Mouse (Mus musculus) heart, postnatal 25 days (tissue): ENCODE measurements around the gene Pigq. TPM values are rescaled to one million over a fixed set of nuclear protein-coding genes. Genes with fewer than 3 reads are reported as not detected.

Source experiments
- DNase-seq: peaks from one replicate; pipeline ENCODE4 v3.0.0; 2022; ENCODE audit warnings: low spot score
- intact Hi-C: fragments of 180-260 bp; cut with DNase I; formaldehyde crosslinking; loops from one replicate; pipeline ENCODE4 v1.15.1; 2025
- total RNA-seq, 2 experiments: library from RNA; stranded (reverse); gene quantifications; 2 replicates each; pipeline ENCODE4 v1.2.3; 2021

Gene Pigq
- total RNA-seq, 2 experiments from 2014 or later = 49.0 to 55.6 TPM

- intact Hi-C loops = loop anchor here (5.0 to 10.0 kb wide), 2 partner anchors 45 to 48 kb away; partner anchors contain the start of gene Capn15
- no peak for DNase-seq
These were observed 2.1 kb downstream of the Pigq start for GRCm38 (mm10) chr17:25942597-25943151.

DNA sequence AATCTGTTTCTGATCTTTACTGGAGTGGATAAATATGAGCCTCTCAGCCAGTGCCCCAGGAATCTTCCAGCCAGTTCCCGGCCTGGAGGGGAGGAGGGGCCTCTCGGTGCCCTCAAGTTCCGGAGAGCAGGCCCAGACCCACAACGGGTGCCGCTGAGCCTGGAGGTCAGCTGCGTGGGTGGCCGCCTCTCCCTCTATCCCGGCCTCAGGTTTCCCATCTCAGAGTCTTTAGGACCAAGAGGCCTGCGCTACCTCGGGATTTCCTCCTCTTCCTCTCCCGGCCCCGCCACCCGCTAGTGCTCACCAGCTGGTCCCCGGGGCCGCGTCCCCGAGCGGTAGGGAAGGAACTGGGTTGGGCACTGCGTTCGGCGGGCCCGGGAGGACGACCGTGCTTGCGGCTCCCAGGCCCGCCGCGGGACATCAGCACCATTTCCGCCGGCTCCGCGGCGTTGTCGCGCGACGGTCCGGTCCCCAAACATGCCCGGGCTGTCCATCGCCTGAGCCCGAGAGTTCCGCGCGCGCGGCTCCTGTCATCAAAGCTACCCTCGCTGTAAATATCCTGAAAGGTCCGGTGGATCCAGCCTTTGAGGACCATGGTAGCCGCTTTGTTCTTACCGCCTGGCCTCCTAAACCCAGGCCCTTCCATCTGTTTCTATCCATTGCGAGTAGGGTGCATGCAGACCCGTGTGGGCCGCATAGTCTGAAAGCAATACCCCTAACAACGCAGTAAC lies 3.1 kb downstream of the Pigq start:
- intact Hi-C loops = loop anchor here (2.0 to 10.0 kb wide), 3 partner anchors 17 to 47 kb away; partner anchors contain the start of gene Capn15
- peak; percentile 35 for DNase-seq

- intact Hi-C loops = no loop called here
These were observed 10.2 kb downstream of the Pigq start for GRCm38 (mm10) chr17:25934526-25934925.

GRCm38 (mm10) chr17:25925348-25925747 lies 19.4 kb downstream of the Pigq start:
- intact Hi-C loops = loop anchor here (2.0 kb wide), 1 partner anchor 15 kb away; no protein-coding TSS in a partner anchor
- DNase-seq = peak; percentile 26

More at GRCm38 (mm10) chr17:25934526-25934925, 10.2 kb downstream of the Pigq start:
- no peak for DNase-seq

GRCm38 (mm10) chr17:25922120-25922519 lies 22.6 kb downstream of the Pigq start:
- no peak for DNase-seq
- intact Hi-C loops = loop anchor here (2.0 kb wide), 1 partner anchor 61 kb away; no protein-coding TSS in a partner anchor

- peak; percentile 100 for DNase-seq
- intact Hi-C loops = no loop called here
These were observed 24.7 kb downstream of the Pigq start for GRCm38 (mm10) chr17:25919786-25920642.

DNA sequence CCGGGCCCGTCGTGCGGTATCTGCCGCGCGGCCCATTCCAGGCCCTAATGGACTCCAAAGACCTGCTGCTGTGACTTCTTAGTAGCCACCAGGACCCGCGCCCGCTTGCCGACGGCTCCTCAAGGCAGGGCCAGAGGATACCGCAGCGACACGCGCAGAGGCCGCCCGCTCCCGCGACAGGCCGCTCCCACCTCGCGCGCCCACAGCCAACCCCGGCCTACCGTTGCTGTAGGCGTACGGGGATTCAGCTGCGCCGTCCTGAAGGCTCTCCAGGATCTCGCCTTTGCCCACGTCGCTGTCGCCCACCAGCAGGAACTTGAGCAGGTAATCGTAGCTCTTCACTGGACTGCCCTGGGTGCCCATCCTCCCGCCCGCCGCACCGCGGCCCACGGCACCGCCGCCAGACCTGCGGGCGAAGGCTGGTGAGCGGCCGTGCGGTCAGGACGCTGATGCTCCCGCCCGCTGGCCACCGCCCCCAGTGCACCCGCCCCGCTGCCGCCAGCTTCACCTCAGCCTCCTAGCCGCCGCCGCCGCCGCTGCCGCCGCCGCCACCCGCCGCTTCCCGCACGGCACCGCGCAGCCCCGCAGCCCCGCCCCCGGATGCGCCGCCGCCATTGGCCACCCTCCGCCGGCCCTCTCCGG lies 25.5 kb downstream of the Pigq start, which contains the start of gene Rab40c:
Gene Rab40c (minus strand): TSS at position 584 of the 642 bp plus-strand sequence.
- DNase-seq = no peak
- intact Hi-C loops = no loop called here

GRCm38 (mm10) chr17:25918037-25918750 lies 26.5 kb downstream of the Pigq start:
- intact Hi-C loops = no loop called here
- DNase-seq = no peak

DNA sequence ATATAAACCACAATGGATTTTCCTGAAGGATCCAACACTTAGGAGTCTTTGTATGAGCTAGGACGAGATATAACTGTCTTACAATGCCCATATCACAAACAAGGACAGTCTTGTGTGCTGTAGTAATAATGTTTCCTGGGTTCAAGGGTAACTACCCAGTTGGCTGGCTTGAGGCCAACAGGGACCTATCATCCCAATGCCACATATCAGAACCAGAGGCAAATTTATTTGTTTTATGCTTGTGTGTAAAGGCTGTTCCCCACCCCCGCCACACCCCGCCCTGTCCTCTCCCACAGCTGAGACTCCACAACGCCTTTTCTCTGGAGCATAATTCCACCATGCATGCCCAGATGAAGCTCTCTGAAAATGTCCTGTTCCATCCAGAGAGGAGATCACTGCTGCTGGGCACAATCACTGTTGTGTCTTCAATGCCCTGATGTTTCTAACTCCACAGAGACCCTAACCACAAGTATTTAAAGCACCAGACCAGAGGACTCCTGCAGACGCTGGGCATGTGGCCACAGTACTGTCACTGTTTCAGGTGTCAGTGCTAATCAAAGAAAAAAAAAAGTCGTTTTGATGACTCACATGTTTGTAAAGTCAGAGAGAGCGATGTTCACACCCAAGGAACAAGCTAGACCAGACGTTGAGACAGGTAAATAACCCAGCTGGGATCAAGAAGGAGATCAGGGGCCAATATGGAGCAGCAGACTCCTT lies 27.6 kb downstream of the Pigq start:
- intact Hi-C loops = no loop called here
- DNase-seq = no peak

GRCm38 (mm10) chr17:25914295-25914694 lies 30.4 kb downstream of the Pigq start:
- intact Hi-C loops = no loop called here
- no peak for DNase-seq

DNA sequence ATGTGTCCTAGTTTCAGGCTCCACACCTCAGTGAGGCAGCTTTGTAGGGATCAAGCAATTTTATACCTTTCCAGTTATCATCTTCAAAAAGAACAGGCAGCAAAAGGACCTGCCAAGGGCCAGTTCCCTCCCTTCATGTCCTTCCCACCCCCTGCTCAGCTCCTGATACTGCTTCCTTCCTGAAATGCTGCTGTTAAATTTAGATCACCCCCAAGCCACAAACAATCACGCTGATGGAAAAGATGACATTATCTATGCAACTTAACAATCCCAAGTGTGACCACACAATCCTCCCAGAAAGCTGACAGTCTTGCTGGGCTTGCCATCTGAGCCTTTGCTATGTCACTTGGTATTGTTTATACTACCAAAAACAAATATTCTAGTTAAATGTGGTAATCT lies 30.9 kb downstream of the Pigq start:
- intact Hi-C loops = loop anchor here (2.0 kb wide), 1 partner anchor 19 kb away; no protein-coding TSS in a partner anchor
- no peak for DNase-seq

DNA sequence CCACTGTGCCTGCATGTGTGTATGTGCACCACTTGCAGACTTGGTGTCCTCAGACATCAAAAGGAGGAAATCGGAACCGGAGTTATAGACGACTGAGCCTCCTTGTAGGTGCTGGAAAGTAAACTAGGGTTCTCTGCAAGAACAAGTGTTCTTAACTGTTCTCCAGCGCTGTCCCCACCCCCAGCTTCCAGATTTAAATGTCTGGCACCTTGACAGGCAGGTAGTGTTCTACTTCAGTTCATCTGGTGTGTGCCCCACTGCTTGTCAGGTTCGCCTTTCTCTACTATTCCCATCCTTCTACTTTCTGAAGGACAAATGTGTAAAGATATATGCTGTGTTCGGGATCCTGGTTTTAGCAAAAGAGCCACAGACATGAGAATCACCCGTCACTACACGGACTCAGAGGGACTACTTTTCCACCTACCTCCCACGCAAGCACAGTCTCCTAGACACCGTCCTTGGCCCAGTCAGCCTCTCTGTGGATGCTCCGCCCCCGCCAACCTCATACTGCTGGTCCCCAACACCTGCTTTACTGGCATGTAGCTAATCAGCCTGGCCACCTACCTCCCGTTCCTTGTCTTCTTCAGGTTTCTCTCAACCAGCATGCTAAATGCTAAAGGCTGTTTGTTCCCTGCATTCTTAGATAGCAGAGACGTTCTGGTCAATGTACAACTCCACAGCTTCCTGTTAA lies 31.4 kb downstream of the Pigq start:
- intact Hi-C loops = loop anchor here (2.0 kb wide), 1 partner anchor 19 kb away; no protein-coding TSS in a partner anchor

GRCm38 (mm10) chr17:25911816-25912215 lies 32.9 kb downstream of the Pigq start:
- DNase-seq = no peak
- intact Hi-C loops = loop anchor here (2.0 kb wide), 1 partner anchor 17 kb away; no protein-coding TSS in a partner anchor

More for the DNA sequence above, 31.4 kb downstream of the Pigq start:
- no peak for DNase-seq

DNA sequence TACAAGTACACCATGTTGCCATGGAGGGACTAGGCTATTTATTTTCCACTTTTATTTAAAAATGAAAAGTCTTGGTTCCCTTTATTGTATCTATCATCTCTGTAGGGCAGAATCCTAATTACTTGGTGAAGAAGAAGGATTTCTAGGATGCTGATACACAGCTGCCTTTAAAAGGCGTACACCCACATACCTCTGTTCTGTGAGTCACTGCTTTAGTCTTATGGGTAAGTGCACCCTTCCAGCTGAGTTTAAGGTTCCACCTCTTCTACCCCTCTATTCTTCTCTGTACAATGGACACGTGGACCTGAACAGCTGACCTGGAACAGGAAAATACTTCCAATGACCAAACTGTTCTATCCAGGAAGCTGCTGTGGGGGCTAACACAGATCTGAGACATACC lies 37.1 kb downstream of the Pigq start:
- intact Hi-C loops = no loop called here
- DNase-seq = no peak

- no peak for DNase-seq
- intact Hi-C loops = no loop called here
These were observed 41.7 kb downstream of the Pigq start for GRCm38 (mm10) chr17:25903061-25903460.

- intact Hi-C loops = no loop called here
- no peak for DNase-seq
These were observed 44.5 kb downstream of the Pigq start for GRCm38 (mm10) chr17:25900193-25900592.

DNA sequence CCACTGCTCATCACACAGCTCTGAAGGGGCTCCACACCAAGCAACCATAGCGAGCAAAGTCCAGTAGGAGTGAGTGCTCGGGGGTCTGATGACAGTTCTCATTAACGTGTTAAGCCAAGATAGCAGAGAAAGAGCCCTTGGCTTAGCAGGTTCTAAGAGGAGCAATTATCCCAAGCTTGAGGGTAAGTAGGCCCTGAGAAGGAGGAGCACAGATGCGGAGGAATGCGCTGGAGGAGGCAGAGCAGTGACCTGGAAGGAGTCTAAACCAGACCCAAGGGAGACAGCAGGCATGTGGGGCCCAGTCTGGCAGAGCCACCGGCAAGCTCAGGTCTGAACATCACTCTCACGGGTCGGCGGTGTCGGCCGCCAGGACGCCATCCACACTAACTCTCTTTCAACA lies 48.8 kb downstream of the Pigq start:
- intact Hi-C loops = loop anchor here (2.0 to 10.0 kb wide), 2 partner anchors 17 to 49 kb away; partner anchors contain the start of genes Nhlrc4 and Pigq
- no peak for DNase-seq

GRCm38 (mm10) chr17:25895415-25895814 lies 49.3 kb downstream of the Pigq start:
- intact Hi-C loops = loop anchor here (2.0 to 10.0 kb wide), 2 partner anchors 17 to 49 kb away; partner anchors contain the start of genes Nhlrc4 and Pigq
- DNase-seq = no peak
